Mouse (Mus musculus) kidney, adult 2 months (tissue): Measurements from ENCODE around the gene Syt12.

Source experiments
- CTCF ChIP-seq: fragments of 200-500 bp; conservative IDR thresholded peaks from 2 replicates; pipeline ENCODE4 v1.5.1; 2011; ENCODE audit warnings: low read depth, mild to moderate bottlenecking, control low read depth, low read length, moderate library complexity, mixed read lengths; ENCODE audit not compliant: insufficient read depth, insufficient read length
- POLR2A ChIP-seq: fragments of 200-500 bp; IDR thresholded peaks from one replicate; pipeline ENCODE4 v1.6.1; 2011; ENCODE audit warnings: low read depth, low read length, control low read depth

DNA sequence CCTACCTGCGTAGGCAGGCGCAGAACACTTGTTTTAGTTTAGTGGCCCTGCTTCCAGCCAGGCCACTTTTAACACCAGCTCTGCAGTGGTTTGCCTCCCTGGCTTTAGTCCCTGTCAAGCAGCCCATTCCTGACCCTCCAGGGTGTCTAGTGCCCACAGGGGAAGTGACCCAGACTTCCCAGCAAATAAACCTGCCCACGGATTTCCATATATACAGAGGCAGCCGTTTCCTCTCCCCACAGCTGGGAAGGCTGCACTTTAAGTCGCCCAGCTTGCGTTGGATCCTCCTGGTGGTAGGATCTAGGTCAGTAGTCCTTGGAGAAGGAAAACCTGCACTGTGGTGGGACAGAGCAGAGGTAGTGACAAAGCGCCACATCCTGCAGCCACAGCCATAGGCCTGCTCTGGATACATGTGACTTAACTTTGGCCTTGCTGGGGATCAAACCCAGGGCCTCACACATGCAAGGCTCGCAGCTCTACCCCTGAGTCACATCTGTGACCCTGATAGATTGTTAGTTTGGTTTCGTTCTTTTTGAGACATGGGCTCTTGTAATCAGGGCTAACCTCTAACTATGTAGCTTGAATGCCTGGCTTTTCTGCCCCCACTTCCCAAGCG, 13.9 kb upstream of the Syt12 start:
- TF ChIP-seq POLR2A (no peak), CTCF (no peak)
